8 mouse cellular contexts compared by ENCODE assay signal in genomic region chr9:29585746-29586380, GRCm38 (mm10).
DNase-seq lines count a peak whose midpoint lies in the region; ATAC-seq and TF ChIP-seq lines count a peak whose summit lies in the region.

No protein-coding gene starts in this region.

- intact Hi-C loops in heart, postnatal 10 days (cut with DNase I): loop anchor here (5.0 to 10.0 kb wide), 2 partner anchors 384 to 1181 kb away; no protein-coding TSS in a partner anchor

- no peak for TF ChIP-seq POLR2A in cerebellum, adult 2 months (IDR thresholded peaks at IDR 0.05; ENCODE audit: borderline replicate concordance, insufficient read depth, low read length)

- H3K4me2 ChIP-seq in midbrain, postnatal 0 days (ENCODE audit: low read depth, low read length, poor library complexity, severe bottlenecking): no peak overlapping the region

- TF ChIP-seq CTCF in cerebellum, adult 2 months (IDR thresholded peaks at IDR 0.05; ENCODE audit: borderline replicate concordance, insufficient read depth, low read depth, low read length): peak; percentile 74
- peak; percentile 82 for TF ChIP-seq CTCF in midbrain, postnatal 0 days (IDR thresholded peaks at IDR 0.05)

- H3K9ac ChIP-seq in midbrain, postnatal 0 days (replicated peaks; ENCODE audit: low read length, poor library complexity, severe bottlenecking): no peak overlapping the region

- H3K36me3 ChIP-seq in midbrain, postnatal 0 days (ENCODE audit: insufficient read depth, low read length): no peaks in the 10 kb centered on the region

- peaks cover 11% of the 10 kb centered on the region; the same call in 1 of the 2 replicates for H3K4me1 ChIP-seq in cerebellum, adult 2 months (ENCODE audit: control insufficient read depth, insufficient read depth, low read length)
- peaks cover 8% of the 10 kb centered on the region; the same call in 1 of the 2 replicates for H3K4me1 ChIP-seq in midbrain, postnatal 0 days (ENCODE audit: insufficient read depth, low read length)

- 0 out of 2 replicates have a peak overlapping the region, but pooled peaks have one; percentile 75 for H3K27ac ChIP-seq in cerebellum, adult 2 months (ENCODE audit: insufficient read depth, low read length)
- no peak overlapping the region for H3K27ac ChIP-seq in midbrain, postnatal 0 days (ENCODE audit: low read depth, low read length)

- no peaks in the 10 kb centered on the region for H3K27me3 ChIP-seq in cerebellum, adult 2 months (ENCODE audit: control insufficient read depth, insufficient read depth, low read length)
- H3K27me3 ChIP-seq in midbrain, postnatal 0 days (ENCODE audit: insufficient read depth, low read length): no peaks in the 10 kb centered on the region

- H3K4me3 ChIP-seq in cerebellum, adult 2 months (replicated peaks; ENCODE audit: insufficient read depth, low read depth, low read length): no peak overlapping the region
- H3K4me3 ChIP-seq in midbrain, postnatal 0 days (ENCODE audit: low read depth, low read length): no peak overlapping the region

- DNase-seq in heart, postnatal 10 days: peak; percentile 52 to 71
- no peak for DNase-seq in heart, adult 11 months
- DNase-seq in ES-CJ7 (ENCODE audit: low read depth, low spot score): peak; percentile 48
- DNase-seq in cerebellum, adult 2 months: peak; percentile 85 to 88
- DNase-seq in gastrocnemius, adult 18-20 months (ENCODE audit: low spot score): peak; percentile 54
- peak; percentile 38 to 72 for DNase-seq in layer of hippocampus, postnatal 36 days
- peak; percentile 73 for DNase-seq in midbrain, postnatal 0 days (ENCODE audit: low spot score)

- WGBS in cerebellum, adult 2 months: 23% methylated on average over 8 of the region's 8 CpGs
- 47% methylated on average over 8 of the region's 8 CpGs for WGBS in midbrain, postnatal 0 days

- no peak for ATAC-seq in midbrain, postnatal 0 days (ENCODE audit: low FRiP score)
- no peak for ATAC-seq in erythroid progenitor cell, adult 5-6 weeks (replicated peaks; ENCODE audit: low FRiP score, poor library complexity, severe bottlenecking)

- H3K9me3 ChIP-seq in midbrain, postnatal 0 days (ENCODE audit: low read length): no peaks in the 10 kb centered on the region
